Mouse (Mus musculus) heart, adult 18-20 months (tissue): ENCODE results near the gene Zbtb20. TPM values are rescaled to one million over a fixed set of nuclear protein-coding genes. Genes with fewer than 3 reads are reported as not detected.

Source experiments
- DNase-seq, 2 experiments: peaks; one replicate each; pipeline ENCODE4 v3.0.0; 2021 to 2022; ENCODE audit warnings: mixed read lengths in 1 of 2
- total RNA-seq, 2 experiments: library from RNA; stranded (reverse); gene quantifications; 2 replicates each; pipeline ENCODE4 v1.2.3; 2021

The Zbtb20 gene
- total RNA-seq, 2 experiments from 2014 or later = 149 to 178 TPM

GRCm38 (mm10) chr16:43193631-43194239, 318.1 kb downstream of the Zbtb20 start:
- DNase-seq = no peak

DNA sequence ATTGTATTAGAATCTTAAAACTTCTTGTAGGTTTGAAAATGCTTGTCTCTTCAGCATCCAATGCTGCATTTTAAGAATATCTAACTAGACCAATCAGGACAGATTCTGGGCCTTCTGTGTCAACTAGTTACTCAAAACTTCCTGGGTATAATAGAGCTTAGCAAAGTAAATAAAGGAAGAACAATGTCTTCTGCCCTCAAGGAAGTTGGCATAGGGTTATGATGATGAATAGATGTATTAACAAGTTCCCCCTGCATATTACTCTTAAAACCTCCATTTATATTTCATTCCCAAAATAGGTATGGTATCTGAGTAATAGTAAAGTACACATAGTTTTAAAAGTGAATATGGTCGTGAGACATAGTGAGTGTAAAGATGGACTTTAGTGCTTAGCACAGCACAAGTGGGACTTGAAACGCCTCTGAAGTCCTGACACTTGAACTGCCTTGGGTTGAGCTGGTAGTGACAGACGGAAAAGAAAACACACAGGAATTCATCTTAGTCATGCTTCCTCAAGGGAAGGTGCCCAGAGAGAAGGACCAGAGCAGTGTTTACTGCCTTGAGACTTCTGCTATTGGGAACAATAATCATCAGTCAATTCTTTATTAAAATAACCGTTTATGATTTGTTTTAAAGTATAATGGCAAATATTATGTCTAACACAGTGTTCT, 341.8 kb downstream of the Zbtb20 start:
- no peak for DNase-seq

GRCm38 (mm10) chr16:43219367-43219766, 343.7 kb downstream of the Zbtb20 start:
- no peak for DNase-seq

DNA sequence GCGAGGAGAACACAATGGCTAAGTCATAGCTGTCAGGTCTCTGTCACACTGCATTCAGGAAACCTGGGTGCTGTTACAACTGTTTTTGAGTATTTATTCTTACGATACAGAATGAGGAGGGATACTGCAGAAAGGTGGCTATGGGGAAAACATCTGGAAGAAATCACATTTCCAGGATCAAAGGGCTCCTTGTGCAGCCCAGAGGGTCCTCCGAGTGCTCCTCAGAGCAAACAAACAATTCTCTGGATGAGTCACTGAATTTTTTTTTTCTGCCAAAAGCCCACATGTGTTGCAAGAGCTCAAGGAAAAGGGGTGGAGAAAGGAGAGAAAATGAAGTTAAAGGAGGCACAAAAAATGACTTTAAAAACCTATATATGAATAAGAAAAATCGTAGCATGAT, 345.6 kb downstream of the Zbtb20 start:
- peak; percentile 36 to 43 for DNase-seq

GRCm38 (mm10) chr16:43230253-43230652, 354.6 kb downstream of the Zbtb20 start:
- DNase-seq = no peak

- DNase-seq = no peak
Measured at GRCm38 (mm10) chr16:43234249-43234648, 358.6 kb downstream of the Zbtb20 start.

- DNase-seq = peak in 1 of 2 experiments; percentile 47
Measured at GRCm38 (mm10) chr16:43235317-43235716, 359.6 kb downstream of the Zbtb20 start.

GRCm38 (mm10) chr16:43235721-43236159, 360.1 kb downstream of the Zbtb20 start:
- peak; percentile 8 to 18 for DNase-seq

- DNase-seq = no peak
Measured at GRCm38 (mm10) chr16:43237551-43237950, 361.9 kb downstream of the Zbtb20 start.

GRCm38 (mm10) chr16:43247026-43247425, 371.3 kb downstream of the Zbtb20 start:
- DNase-seq = peak in 1 of 2 experiments; percentile 5

- DNase-seq = no peak
Measured at GRCm38 (mm10) chr16:43253077-43253476, 377.4 kb downstream of the Zbtb20 start.

DNA sequence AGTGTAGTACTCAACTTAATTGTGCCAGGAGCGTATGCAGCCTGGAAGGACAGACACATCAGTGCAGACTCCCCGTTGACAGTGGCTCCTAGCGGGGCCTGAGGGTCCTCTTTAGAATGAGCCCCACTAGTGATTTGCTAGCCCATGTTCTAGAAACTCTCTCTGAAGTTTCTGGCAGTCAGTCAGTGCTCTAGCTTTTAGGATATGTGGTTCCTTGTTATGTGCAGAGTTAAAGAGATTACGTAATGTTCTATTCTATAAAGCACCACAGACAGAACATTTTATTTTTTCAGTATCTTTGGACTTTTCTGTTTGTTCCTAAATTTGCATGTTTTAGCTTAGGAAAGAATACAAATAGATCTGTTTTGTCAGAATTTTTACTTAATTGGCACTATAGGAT, 378.1 kb downstream of the Zbtb20 start:
- DNase-seq = no peak

DNA sequence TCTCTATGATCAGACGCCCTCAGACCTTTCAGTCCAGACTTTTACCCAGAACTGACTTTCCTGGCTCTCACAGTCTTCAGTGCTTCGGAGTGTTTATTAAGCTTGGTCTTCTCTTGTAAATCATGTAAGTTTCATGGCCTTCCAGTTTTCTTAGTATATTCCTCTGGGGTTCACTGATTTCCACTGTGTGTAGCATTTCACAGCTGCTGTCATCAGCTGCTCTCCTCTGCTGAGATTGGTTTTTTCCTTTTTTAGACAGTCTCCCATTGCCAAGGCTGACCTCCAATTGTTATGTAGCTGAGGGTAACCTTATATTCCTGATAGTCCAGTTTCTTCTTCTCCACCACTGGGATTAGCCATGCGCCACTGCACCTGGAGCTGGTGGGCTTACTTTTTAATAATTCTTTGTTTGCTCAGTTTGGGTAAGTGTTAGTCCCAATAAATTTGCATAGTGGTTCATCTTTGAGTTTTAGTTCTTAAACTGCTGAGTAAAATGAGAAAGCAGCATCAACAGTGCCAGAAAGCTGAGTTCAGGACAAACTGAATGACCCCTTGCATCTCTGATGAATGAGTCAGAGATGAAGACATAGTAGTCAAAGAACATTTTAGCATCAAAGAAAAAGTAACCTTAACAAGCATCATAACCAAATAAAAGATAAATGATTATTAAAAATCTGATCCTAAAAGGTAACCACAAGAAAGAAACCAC, 380.7 kb downstream of the Zbtb20 start:
- peak; percentile 12 to 14 for DNase-seq

DNA sequence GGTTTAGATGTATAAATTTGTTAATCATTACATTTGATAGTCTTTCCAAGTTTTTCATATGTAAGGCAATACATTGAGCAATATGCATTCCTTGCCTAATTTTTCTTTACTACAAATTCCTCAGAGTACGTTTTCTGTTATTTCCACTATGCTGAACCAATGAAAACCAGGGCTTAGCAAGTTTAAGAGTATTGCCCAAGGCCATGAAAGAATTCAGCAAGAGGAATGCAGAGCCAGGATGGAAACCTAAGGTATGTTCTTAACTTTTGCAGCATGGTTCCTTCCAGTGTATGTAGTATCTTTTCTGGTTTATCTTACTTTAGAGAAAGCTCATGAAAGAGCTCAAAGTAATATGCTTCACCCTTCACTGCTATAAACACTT, 381.2 kb downstream of the Zbtb20 start:
- no peak for DNase-seq

DNA sequence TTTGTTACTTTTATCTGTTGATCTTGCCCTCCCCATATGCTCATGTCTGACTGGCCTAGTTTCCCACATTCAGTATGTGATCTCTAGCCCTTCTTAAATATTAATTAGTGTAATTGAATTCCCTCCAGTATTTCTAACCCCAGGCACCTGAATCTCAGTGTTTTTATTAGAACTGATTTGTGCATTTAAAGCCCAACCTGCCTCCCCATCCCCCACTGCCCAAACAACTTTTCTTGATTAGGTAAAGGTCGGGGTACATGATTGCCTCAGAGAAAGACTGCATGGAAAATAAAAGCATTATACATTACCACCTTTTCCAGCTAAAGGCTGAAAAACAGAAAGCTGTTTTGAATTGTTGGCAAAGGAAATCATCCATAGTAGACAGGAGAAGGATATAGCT, 383.8 kb downstream of the Zbtb20 start:
- no peak for DNase-seq

- DNase-seq = no peak
Measured at GRCm38 (mm10) chr16:43260862-43261261, 385.2 kb downstream of the Zbtb20 start.

DNA sequence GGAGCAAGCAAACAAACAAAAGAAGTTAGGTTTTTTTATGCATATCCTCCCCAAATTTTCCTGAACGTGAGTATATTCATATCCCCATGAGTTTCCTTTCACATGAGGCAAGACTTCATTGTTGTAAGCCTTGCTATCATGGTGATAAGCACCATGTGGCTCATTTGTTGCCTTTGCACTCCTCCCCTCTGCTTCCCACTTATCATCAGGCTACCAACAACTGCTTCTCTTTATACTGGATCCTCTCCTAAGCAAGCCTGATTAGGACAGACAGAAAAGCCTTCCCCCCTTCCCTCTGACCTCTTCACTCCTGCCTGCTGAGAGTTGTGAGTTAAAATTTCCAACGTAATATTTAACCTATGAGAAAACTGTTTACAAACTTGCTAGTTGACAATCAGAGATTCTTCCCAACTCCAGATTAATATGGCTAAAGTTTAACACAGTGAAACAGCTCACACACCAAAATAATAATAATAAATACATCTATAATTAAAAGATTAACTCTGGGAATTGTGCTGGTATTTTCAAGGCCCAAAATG, 398.4 kb downstream of the Zbtb20 start:
- no peak for DNase-seq

DNA sequence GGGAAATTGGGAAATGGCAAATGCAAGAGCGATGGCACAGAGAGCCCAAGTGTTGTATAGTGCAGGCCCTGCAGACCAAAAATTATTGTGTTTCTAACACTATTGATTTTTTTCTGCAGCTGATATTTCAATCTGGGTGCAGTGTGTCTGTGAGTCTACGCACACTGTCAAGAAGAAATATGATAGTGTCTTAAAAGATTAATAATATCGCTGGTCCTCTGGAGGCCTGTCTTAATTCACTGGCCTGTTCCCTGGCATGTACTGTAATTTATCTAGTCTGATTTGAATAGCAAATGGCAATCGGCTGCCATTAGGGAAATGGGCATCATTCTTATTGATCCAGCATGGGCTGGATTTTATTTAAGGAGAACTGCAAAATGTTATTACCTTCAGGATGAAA, 401.1 kb downstream of the Zbtb20 start:
- no peak for DNase-seq

DNA sequence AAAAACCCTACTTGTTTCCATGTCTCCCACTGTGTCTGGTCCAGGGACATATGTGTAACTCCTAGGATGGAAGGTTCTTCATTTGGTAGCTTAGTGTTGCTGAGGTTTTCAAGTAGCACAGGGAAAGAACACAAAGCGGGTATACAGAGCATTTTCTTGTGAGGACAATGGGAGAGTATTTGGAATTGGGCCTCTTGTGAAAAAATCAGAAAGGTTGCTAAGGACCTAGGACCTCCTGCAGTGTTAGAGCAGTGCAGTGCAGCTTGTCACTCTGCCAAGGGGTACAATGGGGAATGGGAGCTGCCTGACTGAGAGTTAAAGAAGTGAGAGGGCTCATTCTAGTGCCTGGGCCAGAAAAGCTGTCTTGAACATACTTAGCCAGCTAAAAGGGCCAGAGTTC, 410.6 kb downstream of the Zbtb20 start:
- no peak for DNase-seq

- DNase-seq = no peak
Measured at GRCm38 (mm10) chr16:43286783-43287383, 411.2 kb downstream of the Zbtb20 start.

GRCm38 (mm10) chr16:43291423-43291822, 415.7 kb downstream of the Zbtb20 start:
- no peak for DNase-seq

- no peak for DNase-seq
Measured at GRCm38 (mm10) chr16:43297953-43298596, 422.4 kb downstream of the Zbtb20 start.
